Mouse (Mus musculus) liver, postnatal 0 days (tissue): ENCODE measurements at regions not wholly inside any gene's neighbourhood (a gene's known extent, or its start where the extent isn't known, plus 50 kb on each side); places are given as distances from the start of the nearest gene placed in this dataset. TPM values are rescaled to one million over a fixed set of nuclear protein-coding genes. Genes with fewer than 3 reads are reported as not detected.

Experiments used
- ATAC-seq: fragments of 200-750 bp; cut with Nextera tagmentation; 2 replicates; pipeline ENCODE4 v1.8.0; 2017; ENCODE audit warnings: mild to moderate bottlenecking, moderate library complexity
- DNase-seq: peaks from one replicate; pipeline ENCODE4 v3.0.0-alpha.2; 2016
- H3K27ac ChIP-seq: fragments of 300-500 bp; sonication (generic); 2 replicates; pipeline ENCODE4 v1.5.1; 2014; ENCODE audit warnings: antibody characterized with exemption, moderate library complexity, mild to moderate bottlenecking, low read depth
- H3K27me3 ChIP-seq: fragments of 300-500 bp; sonication (generic); 2 replicates; pipeline ENCODE4 v1.6.1; 2014; ENCODE audit warnings: low read length, control low read depth, mixed read lengths; ENCODE audit not compliant: insufficient read depth
- H3K36me3 ChIP-seq: fragments of 300-500 bp; sonication (generic); replicated peaks from 2 replicates; pipeline ENCODE4 v1.6.1; 2014; ENCODE audit warnings: mild to moderate bottlenecking, control low read depth, low read length, moderate library complexity, mixed read lengths; ENCODE audit not compliant: insufficient read depth
- H3K4me1 ChIP-seq: fragments of 300-500 bp; sonication (generic); 2 replicates; pipeline ENCODE4 v1.6.1; 2014; ENCODE audit warnings: antibody characterized with exemption, mild to moderate bottlenecking, control low read depth; ENCODE audit not compliant: insufficient read depth
- H3K4me2 ChIP-seq: fragments of 300-500 bp; sonication (generic); 2 replicates; pipeline ENCODE4 v1.6.1; 2014; ENCODE audit warnings: low read depth, mild to moderate bottlenecking, low read length, moderate library complexity, mixed read lengths
- H3K4me3 ChIP-seq: fragments of 300-500 bp; sonication (generic); 2 replicates; pipeline ENCODE4 v1.5.1; 2014; ENCODE audit warnings: low read depth, low read length
- H3K9ac ChIP-seq: fragments of 300-500 bp; sonication (generic); replicated peaks from 2 replicates; pipeline ENCODE4 v1.6.1; 2014; ENCODE audit warnings: mild to moderate bottlenecking, moderate library complexity
- H3K9me3 ChIP-seq: fragments of 300-500 bp; sonication (generic); 2 replicates; pipeline ENCODE4 v1.6.1; 2016; ENCODE audit warnings: mild to moderate bottlenecking, control low read depth, low read length, mixed read lengths
- CTCF ChIP-seq: sonication (generic); IDR thresholded peaks from 2 replicates; pipeline ENCODE4 v1.5.1; 2016; ENCODE audit warnings: antibody characterized with exemption, low read depth
- EP300 ChIP-seq: IDR thresholded peaks from 2 replicates; pipeline ENCODE4 v1.6.1; 2016; ENCODE audit warnings: antibody characterized with exemption, low read depth, mild to moderate bottlenecking
- WGBS: fragments of 180-500 bp; shearing (Covaris S2); extraction: QIAGEN DNeasy Blood & Tissue Kit; methylation state at CpG from one replicate; pipeline ENCODE4 v1.1.7; 2014; ENCODE audit not compliant: insufficient replicate concordance; 5-methylcytosine and 5-hydroxymethylcytosine counted together
- microRNA-seq: library from miRNA; unstranded; fragments of <30 nt; microRNA quantifications from one replicate; pipeline ENCODE4, GENCODE M21; 2016

- DNase-seq (no peak), ATAC-seq (no peak)
- no peak overlapping the region for H3K4me2 ChIP-seq
- no peaks in the 10 kb centered on the region for H3K9me3 ChIP-seq
- H3K4me3 ChIP-seq = no peak overlapping the region
- H3K27me3 ChIP-seq = no peaks in the 10 kb centered on the region
- no peak overlapping the region for H3K27ac ChIP-seq
- H3K4me1 ChIP-seq = no peaks in the 10 kb centered on the region
- WGBS = 51% methylated on average over 2 of the region's 2 CpGs
- no peak overlapping the region for H3K9ac ChIP-seq
- no peak for TF ChIP-seq CTCF
- TF ChIP-seq EP300 = no peak
- H3K36me3 ChIP-seq = no peaks in the 10 kb centered on the region
Measured at GRCm38 (mm10) chr19:49675931-49676330, 1002.5 kb downstream of the Sorcs1 start.

- Histone ChIP-seq H3K9me3 (no peaks in the 10 kb centered on the region), H3K36me3 (no peaks in the 10 kb centered on the region), H3K4me2 (no peak overlapping the region), H3K9ac (no peak overlapping the region), H3K4me1 (no peaks in the 10 kb centered on the region), H3K27ac (no peak overlapping the region), H3K4me3 (no peak overlapping the region), H3K27me3 (no peaks in the 10 kb centered on the region)
- TF ChIP-seq EP300 = no peak
- no peak for TF ChIP-seq CTCF
- DNase-seq (no peak), ATAC-seq (no peak)
- WGBS = 72% methylated on average over 7 of the region's 7 CpGs
Measured at GRCm38 (mm10) chr19:49629963-49630362, 1048.5 kb downstream of the Sorcs1 start.

GRCm38 (mm10) chr19:49619920-49620319 lies 1058.5 kb downstream of the Sorcs1 start:
- Histone ChIP-seq H3K27ac (no peak overlapping the region), H3K9me3 (no peaks in the 10 kb centered on the region), H3K4me1 (no peaks in the 10 kb centered on the region), H3K4me3 (no peak overlapping the region), H3K4me2 (no peak overlapping the region), H3K9ac (no peak overlapping the region), H3K36me3 (no peaks in the 10 kb centered on the region), H3K27me3 (no peaks in the 10 kb centered on the region)
- no peak for DNase-seq
- WGBS = 46% methylated on average over 5 of the region's 5 CpGs
- TF ChIP-seq CTCF (no peak), EP300 (no peak)
- ATAC-seq = no peak

- TF ChIP-seq CTCF (no peak), EP300 (no peak)
- Histone ChIP-seq H3K4me1 (no peaks in the 10 kb centered on the region), H3K4me2 (no peak overlapping the region), H3K36me3 (no peaks in the 10 kb centered on the region), H3K27me3 (no peaks in the 10 kb centered on the region), H3K27ac (no peak overlapping the region), H3K9me3 (no peaks in the 10 kb centered on the region), H3K4me3 (no peak overlapping the region), H3K9ac (no peak overlapping the region)
- ATAC-seq = no peak
- DNase-seq = no peak
Measured at GRCm38 (mm10) chr19:49615071-49615470, 1063.4 kb downstream of the Sorcs1 start.

Small RNA genes in the stretch of these regions (microRNA-seq; reads per million reads assigned to microRNA genes)
- gene Gm27935 = not detected
